In genomic region chr5:110653686-110654085, GRCm38 (mm10) we compare ENCODE assay signal across 8 mouse cellular contexts. TPM values are rescaled to one million over a fixed set of nuclear protein-coding genes. Genes with fewer than 3 reads are reported as not detected.
DNase-seq lines count a peak whose midpoint lies in the region; ATAC-seq lines count a peak whose summit lies in the region.

No protein-coding gene starts in this region.

- no peaks in the 10 kb centered on the region for H3K27me3 ChIP-seq in heart, embryonic 13.5 days (replicated peaks)
- H3K27me3 ChIP-seq in hindbrain, embryonic 12.5 days, result no peaks in the 10 kb centered on the region
- no peaks in the 10 kb centered on the region for H3K27me3 ChIP-seq in midbrain, embryonic 10.5 days (ENCODE audit: low read depth, poor library complexity, severe bottlenecking)

- peak overlapping the region; percentile 99 for H3K4me2 ChIP-seq in heart, embryonic 13.5 days
- peak overlapping the region; percentile 98 for H3K4me2 ChIP-seq in hindbrain, embryonic 12.5 days (replicated peaks)

- peak overlapping the region; percentile 28 for H3K27ac ChIP-seq in heart, embryonic 13.5 days (replicated peaks)
- H3K27ac ChIP-seq in hindbrain, embryonic 12.5 days, result no peak overlapping the region
- H3K27ac ChIP-seq in midbrain, embryonic 10.5 days (replicated peaks), result peak overlapping the region; percentile 90

- peaks cover 20% of the 10 kb centered on the region for H3K4me1 ChIP-seq in heart, embryonic 13.5 days
- H3K4me1 ChIP-seq in hindbrain, embryonic 12.5 days, result peaks cover 19% of the 10 kb centered on the region
- H3K4me1 ChIP-seq in midbrain, embryonic 10.5 days, result peaks cover 26% of the 10 kb centered on the region

- intact Hi-C loops in heart, postnatal 14 days (cut with DNase I), result no loop called here

- WGBS in heart, embryonic 13.5 days, result under 1% methylated on average over 37 of the region's 37 CpGs
- WGBS in hindbrain, embryonic 12.5 days, result 2% methylated on average over 37 of the region's 37 CpGs
- 2% methylated on average over 37 of the region's 37 CpGs for whole genome bisulfite sequencing in midbrain, embryonic 10.5 days

- no peaks in the 10 kb centered on the region for H3K9me3 ChIP-seq in heart, embryonic 13.5 days
- no peaks in the 10 kb centered on the region for H3K9me3 ChIP-seq in hindbrain, embryonic 12.5 days (replicated peaks)
- no peaks in the 10 kb centered on the region for H3K9me3 ChIP-seq in midbrain, embryonic 10.5 days (replicated peaks)

- DNase-seq in heart, postnatal 14 days, result no peak
- DNase-seq in MEL-GATA-1-ER (ENCODE audit: extremely low read depth, low read depth), result peak; percentile 6
- DNase-seq in midbrain, embryonic 10.5 days (ENCODE audit: low spot score), result no peak
- no peak for DNase-seq in urinary bladder, postnatal 25 days (ENCODE audit: low spot score)
- no peak for DNase-seq in adrenal gland, postnatal 36 days
- no peak for DNase-seq in cerebellum, adult 11 months

- H3K9ac ChIP-seq in heart, embryonic 13.5 days, result peak overlapping the region; percentile 94
- H3K9ac ChIP-seq in hindbrain, embryonic 12.5 days, result peak overlapping the region; percentile 75

- H3K36me3 ChIP-seq in heart, embryonic 13.5 days, result peaks cover 75% of the 10 kb centered on the region
- peaks cover 72% of the 10 kb centered on the region for H3K36me3 ChIP-seq in hindbrain, embryonic 12.5 days
- H3K36me3 ChIP-seq in midbrain, embryonic 10.5 days, result peaks cover 76% of the 10 kb centered on the region

- ATAC-seq in heart, embryonic 13.5 days (ENCODE audit: extremely low read depth, insufficient number of reproducible peaks, low FRiP score, low TSS enrichment), result 0 out of 2 replicates have a peak, but pooled peaks have one; percentile 5
- ATAC-seq in hindbrain, embryonic 12.5 days (ENCODE audit: low FRiP score), result peak; percentile 44

- H3K4me3 ChIP-seq in heart, embryonic 13.5 days, result peak overlapping the region; percentile 98
- peak overlapping the region; percentile 68 for H3K4me3 ChIP-seq in hindbrain, embryonic 12.5 days
- H3K4me3 ChIP-seq in midbrain, embryonic 10.5 days, result peak overlapping the region; percentile 99

RNA-seq across cellular contexts. Expression of gene Ddx51, which starts 0.4 kb away (rescaled TPM):
- polyA plus RNA-seq in heart, embryonic 13.5 days (2015; fragmentation: Nextera tagmentation; extraction: Ambion mirVana), result 11.3 and 13.9 TPM in 2 replicates
- 1 to 10 TPM; 7.7 to 8.3 TPM for total RNA-seq in heart, postnatal 14 days (2021)
- 33.3 and 34.1 TPM in 2 replicates for polyA plus RNA-seq in hindbrain, embryonic 12.5 days (2016; fragmentation: Nextera tagmentation; extraction: Ambion mirVana)
- polyA plus RNA-seq in midbrain, embryonic 10.5 days (2016; fragmentation: Nextera tagmentation; extraction: Ambion mirVana), result 31.0 and 33.1 TPM in 2 replicates
- 10 to 100 TPM; 20.3 to 22.8 TPM for total RNA-seq in adrenal gland, postnatal 36 days (2021)

RNA-seq across cellular contexts. Expression of gene Noc4l, which starts 0.5 kb away (rescaled TPM):
- 32.3 and 33.7 TPM in 2 replicates for polyA plus RNA-seq in heart, embryonic 13.5 days (2015; fragmentation: Nextera tagmentation; extraction: Ambion mirVana)
- total RNA-seq in heart, postnatal 14 days (2021), result 10 to 100 TPM; 12.6 to 13.3 TPM
- 50.0 and 50.6 TPM in 2 replicates for polyA plus RNA-seq in hindbrain, embryonic 12.5 days (2016; fragmentation: Nextera tagmentation; extraction: Ambion mirVana)
- 77.7 and 91.9 TPM in 2 replicates for polyA plus RNA-seq in midbrain, embryonic 10.5 days (2016; fragmentation: Nextera tagmentation; extraction: Ambion mirVana)
- total RNA-seq in adrenal gland, postnatal 36 days (2021), result 10 to 100 TPM; 20.7 to 21.1 TPM
